Mouse (Mus musculus) lung, embryonic 16.5 days (tissue): ENCODE data around the gene Wdr81. TPM values are rescaled to one million over a fixed set of nuclear protein-coding genes. Genes with fewer than 3 reads are reported as not detected.

ENCODE experiments used
- ATAC-seq: fragments of 200-750 bp; cut with Nextera tagmentation; 2 replicates; pipeline ENCODE4 v1.8.0; 2017; ENCODE audit warnings: low read depth, mild to moderate bottlenecking, moderate library complexity
- H3K27ac ChIP-seq: fragments of 300-500 bp; sonication (generic); 2 replicates; pipeline ENCODE4 v1.5.1; 2014; ENCODE audit warnings: mild to moderate bottlenecking, control low read depth, low read length
- H3K27me3 ChIP-seq: fragments of 300-500 bp; sonication (generic); 2 replicates; pipeline ENCODE4 v1.6.1; 2014; ENCODE audit warnings: low read depth, low read length, mixed read lengths; ENCODE audit not compliant: control insufficient read depth, insufficient read depth
- H3K36me3 ChIP-seq: fragments of 300-500 bp; sonication (generic); 2 replicates; pipeline ENCODE4 v1.6.1; 2014; ENCODE audit warnings: low read length; ENCODE audit not compliant: control insufficient read depth, insufficient read depth
- H3K4me1 ChIP-seq: fragments of 300-500 bp; sonication (generic); replicated peaks from 2 replicates; pipeline ENCODE4 v1.6.1; 2014; ENCODE audit warnings: low read length, mixed read lengths; ENCODE audit not compliant: control insufficient read depth, insufficient read depth
- H3K4me2 ChIP-seq: fragments of 300-500 bp; sonication (generic); 2 replicates; pipeline ENCODE4 v1.6.1; 2014; ENCODE audit warnings: low read depth, low read length, control low read depth
- H3K4me3 ChIP-seq: fragments of 300-500 bp; sonication (generic); 2 replicates; pipeline ENCODE4 v1.5.1; 2014; ENCODE audit warnings: mild to moderate bottlenecking, low read length, control low read depth
- H3K9ac ChIP-seq: fragments of 300-500 bp; sonication (generic); 2 replicates; pipeline ENCODE4 v1.6.1; 2014; ENCODE audit warnings: low read length, control low read depth
- H3K9me3 ChIP-seq: fragments of 300-500 bp; sonication (generic); 2 replicates; pipeline ENCODE4 v1.6.1; 2016; ENCODE audit warnings: low read length; ENCODE audit not compliant: control insufficient read depth
- WGBS: fragments of 180-500 bp; shearing (Covaris S2); extraction: QIAGEN DNeasy Blood & Tissue Kit; methylation state at CpG from one replicate; pipeline ENCODE4 v1.1.7; 2014; 5-methylcytosine and 5-hydroxymethylcytosine counted together
- polyA plus RNA-seq: library from polyadenylated mRNA; unstranded; fragments of >200 nt; fragmentation: Nextera tagmentation; extraction: Ambion mirVana; gene quantifications from 2 replicates; pipeline ENCODE4 v1.2.1, GENCODE M21; 2015

The Wdr81 gene
- polyA plus RNA-seq, 1 experiment from 2014 or later: 5.3 TPM

DNA sequence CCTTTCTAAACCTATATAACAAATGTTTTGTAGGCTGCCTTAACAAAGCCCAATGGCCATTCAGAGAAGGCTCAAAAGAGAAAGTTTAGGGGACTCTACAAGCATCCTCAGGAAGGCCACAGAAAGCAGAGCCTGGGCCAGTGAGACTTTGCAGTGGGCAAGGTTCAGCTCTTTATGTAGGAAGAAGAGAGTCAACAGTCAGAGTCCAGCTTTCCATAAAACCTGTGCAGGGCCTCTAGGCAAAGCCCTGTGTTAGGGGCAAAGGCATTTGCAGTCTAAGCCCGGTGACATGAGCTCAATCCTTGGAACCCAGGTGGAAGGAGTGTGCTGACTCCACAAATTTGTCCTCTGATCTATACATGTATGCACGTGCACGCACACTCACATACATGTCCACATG lies 30.1 kb downstream of the Wdr81 start:
- Histone ChIP-seq H3K9ac (no peak overlapping the region), H3K27me3 (no peaks in the 10 kb centered on the region), H3K36me3 (no peaks in the 10 kb centered on the region), H3K9me3 (no peaks in the 10 kb centered on the region), H3K27ac (no peak overlapping the region), H3K4me2 (no peak overlapping the region), H3K4me3 (no peak overlapping the region), H3K4me1 (peaks cover 3% of the 10 kb centered on the region)
- WGBS: 92% methylated on average over 3 of the region's 3 CpGs
- ATAC-seq: no peak

DNA sequence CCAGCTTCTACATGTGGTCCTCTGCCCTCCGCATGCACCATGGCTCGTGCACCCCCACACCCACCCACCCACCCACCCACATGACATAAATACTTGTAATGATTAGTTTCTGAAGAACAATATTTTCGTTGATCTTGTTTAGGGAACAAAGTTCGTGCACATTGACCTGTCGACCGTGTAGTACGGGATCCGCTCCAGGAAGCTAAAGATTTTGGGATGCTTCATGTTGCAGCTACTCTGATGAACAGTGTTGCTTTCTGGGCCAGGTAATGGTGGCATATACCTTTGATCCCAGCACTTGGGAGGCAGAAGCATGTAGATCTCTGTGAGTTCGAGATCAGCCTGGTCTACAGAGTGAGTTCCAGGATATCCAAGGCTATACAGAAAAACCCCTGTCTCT lies 30.5 kb downstream of the Wdr81 start:
- 85% methylated on average over 9 of the region's 9 CpGs for WGBS
- H3K4me2 ChIP-seq: no peak overlapping the region
- no peak overlapping the region for H3K9ac ChIP-seq
- H3K9me3 ChIP-seq: no peaks in the 10 kb centered on the region
- no peak for ATAC-seq
- H3K36me3 ChIP-seq: no peaks in the 10 kb centered on the region
- no peak overlapping the region for H3K27ac ChIP-seq
- H3K4me3 ChIP-seq: no peak overlapping the region
- no peaks in the 10 kb centered on the region for H3K27me3 ChIP-seq
- H3K4me1 ChIP-seq: peaks cover 3% of the 10 kb centered on the region

DNA sequence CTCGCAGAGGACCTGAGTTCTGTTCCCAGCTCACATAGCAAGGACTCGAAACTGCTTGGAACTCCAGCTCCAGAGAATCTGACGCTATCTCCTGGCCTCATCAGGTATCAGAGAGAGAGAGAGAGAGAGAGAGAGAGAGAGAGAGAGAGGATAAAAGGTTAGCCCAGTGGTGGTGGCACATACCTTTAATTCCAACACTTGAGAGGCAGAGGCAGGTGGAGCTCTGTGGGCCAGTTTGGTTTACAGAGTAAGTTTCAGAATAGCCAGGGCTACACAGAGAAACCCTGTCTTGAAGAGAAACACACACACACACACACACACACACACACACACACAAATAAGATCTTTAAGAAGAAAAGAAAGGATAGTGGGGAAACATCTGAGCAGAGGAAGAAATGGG lies 31.4 kb downstream of the Wdr81 start:
- Histone ChIP-seq H3K9ac (no peak overlapping the region), H3K9me3 (no peaks in the 10 kb centered on the region), H3K4me2 (no peak overlapping the region), H3K4me1 (peaks cover 3% of the 10 kb centered on the region), H3K27ac (no peak overlapping the region), H3K27me3 (no peaks in the 10 kb centered on the region), H3K4me3 (no peak overlapping the region), H3K36me3 (no peaks in the 10 kb centered on the region)
- 95% methylated on average over 3 of the region's 3 CpGs for WGBS
- ATAC-seq: no peak

DNA sequence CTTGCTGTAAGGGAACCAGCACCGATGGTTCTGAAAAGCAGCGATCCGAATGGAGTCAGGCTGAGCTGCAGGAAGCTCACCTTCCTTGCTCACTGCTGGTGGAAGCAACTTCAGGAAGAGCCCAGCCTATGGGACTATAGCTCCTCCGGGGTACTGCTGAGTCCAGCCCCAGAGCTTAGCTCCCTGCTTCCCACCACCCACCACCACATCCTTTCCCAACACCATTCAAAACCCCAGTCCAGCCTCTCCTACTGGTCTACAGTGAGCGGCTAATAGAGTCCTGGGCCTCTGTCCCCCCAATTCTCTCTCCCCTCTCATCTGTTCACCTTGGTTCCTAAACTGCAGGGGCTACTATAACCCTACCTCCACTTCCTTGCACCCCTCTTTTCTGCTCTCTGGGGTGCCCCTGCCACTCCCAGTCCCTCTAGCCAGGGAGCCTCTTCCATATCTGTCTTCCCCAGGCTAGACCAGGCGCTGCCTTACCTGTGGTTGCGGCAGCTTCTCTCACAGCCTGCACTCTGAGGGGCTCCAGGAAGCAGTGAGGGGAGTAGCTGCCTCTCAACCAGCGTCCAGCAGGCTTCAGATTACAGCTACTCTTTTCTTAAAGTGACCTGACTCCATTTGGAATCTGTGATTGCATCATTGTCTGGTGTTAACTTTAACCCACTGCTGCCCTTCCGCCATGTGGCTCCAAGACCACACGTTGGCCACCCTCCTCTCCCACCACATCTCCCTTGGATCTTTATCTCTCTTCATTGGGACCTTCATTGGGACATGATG lies 32.3 kb downstream of the Wdr81 start, which contains the start of gene Serpinf1:
Gene Serpinf1, minus strand, starts transcription at position 689 of the 780 bp plus-strand sequence.
- H3K4me2 ChIP-seq: peak within 1 kb of the TSS; percentile 41
- peak within 1 kb of the TSS; percentile 41 for H3K9ac ChIP-seq
- no peaks in the 10 kb centered on the region for H3K36me3 ChIP-seq
- no peaks in the 10 kb centered on the region for H3K27me3 ChIP-seq
- ATAC-seq: peak; percentile 67
- H3K4me3 ChIP-seq: peak within 1 kb of the TSS; percentile 35
- H3K27ac ChIP-seq: no peak within 1 kb of the TSS
- H3K4me1 ChIP-seq: peaks cover 3% of the 10 kb centered on the region
- H3K9me3 ChIP-seq: no peaks in the 10 kb centered on the region
- 24% methylated on average over 10 of the region's 10 CpGs for WGBS

DNA sequence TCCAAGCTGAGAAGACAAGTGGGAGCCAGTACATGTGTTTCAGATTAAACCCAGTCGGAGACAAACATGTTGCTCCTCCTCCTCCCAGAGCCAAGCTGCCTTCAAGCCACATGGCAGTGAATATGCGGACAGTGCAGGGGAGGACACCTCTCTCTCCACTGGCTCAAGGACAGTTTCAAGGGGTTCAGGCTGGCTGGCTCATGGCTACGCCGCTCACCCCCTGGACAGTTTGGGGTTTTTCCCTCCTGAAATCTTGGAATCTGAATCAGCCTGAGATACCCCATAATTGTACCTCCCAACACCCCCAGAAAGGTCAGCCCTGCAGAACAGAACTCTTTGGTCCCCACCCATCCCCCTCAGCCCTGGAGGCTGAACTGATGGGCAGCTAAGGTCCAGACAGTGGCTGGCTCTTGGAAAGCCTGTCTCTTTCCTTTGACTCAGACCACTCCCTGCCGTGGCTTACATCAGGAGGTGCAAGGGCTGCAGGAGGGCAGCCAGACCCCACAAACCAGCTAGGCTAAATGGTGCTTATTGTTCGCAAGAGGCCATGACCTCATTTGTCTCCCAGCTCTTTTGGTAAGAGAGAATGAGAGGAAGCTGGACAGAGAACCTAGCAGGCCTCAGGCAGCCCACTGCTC lies 33.0 kb downstream of the Wdr81 start:
- H3K9me3 ChIP-seq: no peaks in the 10 kb centered on the region
- H3K9ac ChIP-seq: peak overlapping the region; percentile 41; the same call in 1 of the 2 replicates
- H3K36me3 ChIP-seq: no peaks in the 10 kb centered on the region
- no peaks in the 10 kb centered on the region for H3K27me3 ChIP-seq
- H3K4me1 ChIP-seq: peaks cover 3% of the 10 kb centered on the region
- ATAC-seq: no peak; the same call in 1 of the 2 replicates
- peak overlapping the region; percentile 41 for H3K4me2 ChIP-seq
- 0 out of 2 replicates have a peak overlapping the region, but pooled peaks have one; percentile 7 for H3K4me3 ChIP-seq
- WGBS: 52% methylated on average over 6 of the region's 6 CpGs
- no peak overlapping the region for H3K27ac ChIP-seq

DNA sequence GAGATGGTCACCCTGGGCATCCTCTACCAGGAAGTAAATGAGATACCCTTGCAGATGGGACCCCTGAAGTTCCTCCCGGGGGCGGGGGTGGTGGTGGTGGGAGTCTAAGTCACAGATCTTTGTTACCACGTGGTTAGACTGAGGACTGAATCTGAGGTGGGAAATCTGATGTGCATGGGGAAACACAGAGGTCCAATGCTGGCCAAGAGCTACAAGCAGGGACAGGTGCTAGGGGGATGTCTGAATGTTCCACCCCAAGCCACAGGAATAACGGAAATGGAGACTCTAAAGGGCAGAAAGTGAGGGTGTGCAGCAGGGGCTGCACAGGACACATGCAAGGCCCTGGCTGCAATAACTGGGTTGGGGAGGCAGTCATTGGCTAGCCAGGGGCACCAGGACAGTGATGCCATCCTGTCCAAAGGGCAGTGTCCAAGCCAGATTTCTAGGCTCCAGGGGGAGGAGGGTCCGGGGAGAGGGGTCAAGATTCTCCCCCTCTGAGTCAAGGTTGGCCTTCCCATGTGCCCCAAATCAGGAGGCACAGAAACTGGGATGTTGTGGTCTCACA lies 33.6 kb downstream of the Wdr81 start:
- no peaks in the 10 kb centered on the region for H3K27me3 ChIP-seq
- no peak for ATAC-seq
- H3K4me2 ChIP-seq: no peak overlapping the region
- H3K27ac ChIP-seq: no peak overlapping the region
- no peak overlapping the region for H3K4me3 ChIP-seq
- H3K4me1 ChIP-seq: peaks cover 3% of the 10 kb centered on the region
- WGBS: 66% methylated on average over 5 of the region's 5 CpGs
- H3K36me3 ChIP-seq: no peaks in the 10 kb centered on the region
- no peaks in the 10 kb centered on the region for H3K9me3 ChIP-seq
- no peak overlapping the region for H3K9ac ChIP-seq

DNA sequence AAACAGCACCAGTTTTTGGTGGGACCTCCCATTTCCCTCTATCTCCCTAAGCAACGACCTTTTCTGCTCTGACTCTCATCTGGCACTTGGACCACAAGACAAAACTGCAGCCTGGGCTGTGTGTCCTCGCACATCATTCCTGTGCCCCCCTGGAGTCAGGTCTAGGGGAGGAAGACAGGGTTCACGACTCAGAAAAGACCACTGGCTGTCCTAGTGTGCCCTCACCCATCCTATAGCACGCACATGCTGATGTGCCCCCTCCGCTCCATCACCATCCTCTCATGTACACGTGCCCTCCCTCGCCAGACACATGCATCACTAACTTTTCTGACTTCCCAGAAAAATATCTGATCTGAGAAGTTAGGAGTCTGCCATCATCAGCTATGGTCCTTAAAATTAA lies 34.5 kb downstream of the Wdr81 start:
- Histone ChIP-seq H3K27me3 (no peaks in the 10 kb centered on the region), H3K4me2 (no peak overlapping the region), H3K9ac (no peak overlapping the region), H3K9me3 (no peaks in the 10 kb centered on the region), H3K27ac (no peak overlapping the region), H3K4me3 (no peak overlapping the region), H3K4me1 (peaks cover 3% of the 10 kb centered on the region), H3K36me3 (no peaks in the 10 kb centered on the region)
- 79% methylated on average over 7 of the region's 7 CpGs for WGBS
- no peak for ATAC-seq

DNA sequence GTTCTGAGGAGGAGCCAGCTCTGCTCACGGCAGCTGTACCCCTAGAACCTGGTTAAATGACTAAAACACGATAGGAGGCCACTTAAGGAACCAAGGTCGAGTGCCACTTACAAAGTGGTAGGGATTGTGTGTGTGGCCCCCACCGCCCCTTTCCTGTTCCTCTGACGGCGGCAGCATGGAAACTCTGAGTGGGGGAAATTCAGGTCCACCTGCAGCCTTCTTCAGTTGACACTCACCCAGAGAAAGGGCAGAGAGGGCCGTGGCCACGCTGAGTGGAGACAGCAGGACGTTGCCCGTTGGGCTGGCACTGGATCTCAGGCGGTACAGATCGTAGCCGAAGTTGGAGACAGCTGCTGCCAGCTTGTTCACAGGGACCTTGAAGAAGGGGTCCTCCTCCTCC lies 38.5 kb downstream of the Wdr81 start:
- no peak for ATAC-seq
- Histone ChIP-seq H3K27ac (no peak overlapping the region), H3K4me1 (0 out of 2 replicates have a peak, but pooled peaks cover 2% of the 10 kb centered on the region), H3K9ac (no peak overlapping the region), H3K4me2 (no peak overlapping the region), H3K36me3 (no peaks in the 10 kb centered on the region), H3K27me3 (no peaks in the 10 kb centered on the region), H3K4me3 (no peak overlapping the region), H3K9me3 (no peaks in the 10 kb centered on the region)
- 61% methylated on average over 13 of the region's 13 CpGs for WGBS

DNA sequence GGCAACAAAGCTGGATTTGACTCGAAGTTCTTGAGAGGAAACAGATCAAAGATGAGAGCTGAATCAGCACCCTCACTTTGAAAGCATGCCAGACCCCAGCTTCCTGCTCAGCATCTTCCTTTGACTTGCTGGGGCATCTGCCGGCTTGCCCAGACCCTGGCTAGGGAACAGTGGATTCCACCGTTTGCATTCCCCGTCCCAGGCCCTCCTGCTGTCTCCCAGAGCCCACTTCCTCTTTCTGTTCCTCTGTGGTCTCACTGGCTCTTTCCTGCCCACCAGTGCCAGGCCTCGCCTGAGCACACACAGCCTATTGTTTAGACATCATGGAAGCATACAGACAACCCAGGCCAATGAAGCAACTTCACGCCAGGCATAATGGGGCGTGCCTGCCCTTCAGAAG lies 39.4 kb downstream of the Wdr81 start:
- 49% methylated on average over 7 of the region's 7 CpGs for WGBS
- no peak for ATAC-seq
- H3K4me3 ChIP-seq: no peak overlapping the region
- H3K27me3 ChIP-seq: no peaks in the 10 kb centered on the region
- H3K9me3 ChIP-seq: no peaks in the 10 kb centered on the region
- H3K4me2 ChIP-seq: no peak overlapping the region
- no peak overlapping the region for H3K27ac ChIP-seq
- H3K36me3 ChIP-seq: no peaks in the 10 kb centered on the region
- H3K9ac ChIP-seq: no peak overlapping the region
- 0 out of 2 replicates have a peak, but pooled peaks cover 2% of the 10 kb centered on the region for H3K4me1 ChIP-seq
